Comparison of ENCODE assay signal across 18 mouse cellular contexts in the genomic region with DNA sequence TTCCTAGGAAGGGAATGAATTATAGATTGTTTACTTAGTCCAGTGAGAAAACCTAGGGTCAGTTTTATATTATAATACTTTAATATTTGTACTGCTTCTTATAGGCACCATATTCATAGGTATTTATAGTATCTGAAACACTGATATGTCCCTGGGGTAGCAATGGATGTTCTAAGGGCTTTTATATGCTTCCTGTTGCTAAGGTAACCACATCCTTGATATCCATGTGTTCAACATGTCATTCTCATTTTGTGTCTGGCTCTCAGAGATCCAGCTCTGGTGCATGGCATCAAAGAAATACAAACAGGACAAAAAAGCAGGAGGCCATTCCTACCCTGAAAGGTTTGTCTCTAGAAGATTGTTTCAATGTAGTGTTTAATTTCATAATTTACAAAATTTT.
DNase-seq lines count a peak whose midpoint lies in the region; ATAC-seq lines count a peak whose summit lies in the region.
"Had no signal": no experiment of that assay in that cellular context is flagged by ENCODE, and none has a peak within 500 bp of the region (broad histone marks: within the 10 kb centered on the region; RNA-seq: fewer than 3 reads in every experiment).

No protein-coding gene starts in this region.

- H3K4me3 ChIP-seq in midbrain, embryonic 14.5 days (replicated peaks; ENCODE audit: low read depth, low read length): no peak overlapping the region
- H3K4me3 ChIP-seq in midbrain, embryonic 16.5 days (ENCODE audit: low read depth, low read length): no peak overlapping the region
- H3K4me3 ChIP-seq: embryonic facial prominence, embryonic 10.5 days; embryonic facial prominence, embryonic 12.5 days; forebrain, embryonic 13.5 days; forebrain, embryonic 15.5 days had no signal

- H3K27me3 ChIP-seq in midbrain, embryonic 14.5 days (ENCODE audit: control insufficient read depth, insufficient read depth, low read length): no peaks in the 10 kb centered on the region
- no peaks in the 10 kb centered on the region for H3K27me3 ChIP-seq in midbrain, embryonic 16.5 days (ENCODE audit: control insufficient read depth, insufficient read depth, low read depth, low read length)
- H3K27me3 ChIP-seq: embryonic facial prominence, embryonic 12.5 days; forebrain, embryonic 13.5 days; forebrain, embryonic 15.5 days had no signal

- no peak overlapping the region for H3K27ac ChIP-seq in midbrain, embryonic 14.5 days (replicated peaks; ENCODE audit: low read depth, low read length)
- no peak overlapping the region for H3K27ac ChIP-seq in midbrain, embryonic 16.5 days (ENCODE audit: low read length)
- H3K27ac ChIP-seq: embryonic facial prominence, embryonic 10.5 days; embryonic facial prominence, embryonic 12.5 days; forebrain, embryonic 13.5 days; forebrain, embryonic 15.5 days had no signal

- H3K4me2 ChIP-seq in midbrain, embryonic 14.5 days (ENCODE audit: low read length): no peak overlapping the region
- no peak overlapping the region for H3K4me2 ChIP-seq in midbrain, embryonic 16.5 days (ENCODE audit: low read length)
- H3K4me2 ChIP-seq: embryonic facial prominence, embryonic 12.5 days; forebrain, embryonic 13.5 days; forebrain, embryonic 15.5 days had no signal

- H3K36me3 ChIP-seq in midbrain, embryonic 14.5 days (ENCODE audit: control insufficient read depth, insufficient read depth, low read length): no peaks in the 10 kb centered on the region
- H3K36me3 ChIP-seq in midbrain, embryonic 16.5 days (ENCODE audit: control insufficient read depth, insufficient read depth, low read length): no peaks in the 10 kb centered on the region
- H3K36me3 ChIP-seq: embryonic facial prominence, embryonic 10.5 days; embryonic facial prominence, embryonic 12.5 days; forebrain, embryonic 15.5 days had no signal

- no peak overlapping the region for H3K9ac ChIP-seq in midbrain, embryonic 14.5 days (replicated peaks; ENCODE audit: low read length)
- no peak overlapping the region for H3K9ac ChIP-seq in midbrain, embryonic 16.5 days (ENCODE audit: low read depth, low read length)
- H3K9ac ChIP-seq: embryonic facial prominence, embryonic 12.5 days; forebrain, embryonic 13.5 days; forebrain, embryonic 15.5 days; forebrain, postnatal 0 days had no signal

- no peaks in the 10 kb centered on the region for H3K4me1 ChIP-seq in midbrain, embryonic 14.5 days (ENCODE audit: control insufficient read depth, insufficient read depth, low read length)
- 0 out of 2 replicates have a peak, but pooled peaks cover 2% of the 10 kb centered on the region for H3K4me1 ChIP-seq in midbrain, embryonic 16.5 days (ENCODE audit: control insufficient read depth, insufficient read depth, low read length)
- H3K4me1 ChIP-seq: embryonic facial prominence, embryonic 10.5 days; embryonic facial prominence, embryonic 12.5 days had no signal

- no peak for ATAC-seq in midbrain, embryonic 14.5 days (ENCODE audit: low FRiP score, low TSS enrichment)
- no peak for ATAC-seq in midbrain, embryonic 16.5 days
- ATAC-seq: forebrain, embryonic 13.5 days; forebrain, embryonic 15.5 days; forebrain, postnatal 0 days had no signal

- H3K9me3 ChIP-seq in midbrain, embryonic 14.5 days (ENCODE audit: control insufficient read depth, low read length): peaks cover 4% of the 10 kb centered on the region; the same call in 1 of the 2 replicates
- no peaks in the 10 kb centered on the region for H3K9me3 ChIP-seq in midbrain, embryonic 16.5 days (replicated peaks; ENCODE audit: control insufficient read depth, low read length, poor library complexity, severe bottlenecking)
- H3K9me3 ChIP-seq: embryonic facial prominence, embryonic 10.5 days; embryonic facial prominence, embryonic 12.5 days; forebrain, embryonic 13.5 days; forebrain, embryonic 15.5 days had no signal

- peak; percentile 59 for DNase-seq in midbrain, embryonic 14.5 days
- peak; percentile 8 for DNase-seq in retina, postnatal 1 day
- no peak for DNase-seq in retina, embryonic 14.5 days (ENCODE audit: low spot score)
- DNase-seq in right cerebral cortex, postnatal 4 days: no peak
- DNase-seq: adrenal gland, adult 2 months; adrenal gland, postnatal 10 days; adrenal gland, postnatal 25 days; cerebellum, adult 11-12 months; cerebellum, adult 2 months; cerebellum, adult 9-10 months; cerebellum, postnatal 10 days; cerebellum, postnatal 25 days; forebrain, postnatal 0 days had no signal

Comparison
In these comparisons a context has a peak if more than half of its experiments do, and no peak if none do; other contexts are left out.
1. DNase-seq: peak in midbrain, embryonic 14.5 days (single experiment) and retina, postnatal 1 day (single experiment); none in retina, embryonic 14.5 days (single experiment) and right cerebral cortex, postnatal 4 days (single experiment).